Mouse (Mus musculus): ENCODE measurements around the gene Kcna2. TPM values are rescaled to one million over a fixed set of nuclear protein-coding genes. Genes with fewer than 3 reads are reported as not detected.
A peak's percentile ranks its signal among the peaks of the same experiment; 100 is the strongest.

Kcna2 gene
- total RNA-seq (2012; rRNA removed) (not detected in 2 replicates), total RNA-seq (2014; rRNA removed) (not detected in 2 replicates), polyA plus RNA-seq (2012; ENCODE audit: insufficient read length, low read depth) (not detected in 2 replicates)

DNA sequence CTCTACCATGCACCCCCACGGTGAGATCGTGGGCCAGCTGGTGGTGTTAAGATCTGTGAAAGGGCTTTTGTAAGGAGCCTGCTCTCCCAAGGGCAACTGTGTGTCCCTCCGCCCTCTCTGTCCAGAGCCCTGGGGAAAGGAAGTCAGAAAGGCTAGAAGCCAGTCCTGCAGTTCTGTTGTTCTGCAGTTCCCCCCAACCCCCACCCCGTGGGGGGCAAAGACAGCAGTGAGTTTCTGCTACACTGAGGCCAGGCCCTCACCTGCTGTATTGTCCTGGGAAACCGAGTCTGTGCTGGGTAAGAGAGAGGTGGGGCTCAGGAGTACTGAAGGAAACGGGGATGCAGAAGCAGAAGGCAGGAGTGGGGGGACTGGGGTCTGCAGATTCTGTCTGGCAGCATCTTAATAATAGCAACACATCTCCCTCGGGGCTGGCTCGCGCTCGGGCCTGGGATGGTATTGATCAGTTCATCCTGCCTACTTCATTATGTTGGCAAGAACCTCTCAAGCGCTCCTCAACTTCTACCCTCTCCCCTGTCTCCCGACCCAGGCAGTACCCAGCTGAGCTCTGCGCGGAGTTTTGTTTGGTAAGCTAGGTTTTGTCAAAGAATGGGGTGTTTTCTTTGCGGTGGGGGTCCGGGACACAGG, at the start of gene Kcna2:
Gene Kcna2, plus strand, starts transcription at position 336 of the 645 bp plus-strand sequence.
- Histone ChIP-seq H3K4me2 (ENCODE audit: insufficient read depth, low read depth, poor library complexity, severe bottlenecking) (peak within 1 kb of the TSS; percentile 27), H3K36me3 (replicated peaks in 1 of 2; ENCODE audit: control insufficient read depth in 1 of 2, insufficient read depth in 1 of 2, low read length in 1 of 2) (no peaks in the 10 kb centered on the region), H3K9me3 (replicated peaks; ENCODE audit: low read length) (peaks cover 3% of the 10 kb centered on the region), H3K9ac (ENCODE audit: insufficient read depth, low read depth) (no peak within 1 kb of the TSS), H3K79me2 (replicated peaks; ENCODE audit: control insufficient read depth, extremely low read depth, insufficient read depth, poor library complexity, severe bottlenecking) (no peaks in the 10 kb centered on the region), H3K27me3 (replicated peaks) (no peaks in the 10 kb centered on the region), H3K4me1 (ENCODE audit: control insufficient read depth in 1 of 2, insufficient read depth in 2 of 2) (peaks cover 6 to 29% of the 10 kb centered on the region in 2 experiments), H3K27ac (ENCODE audit: insufficient read depth, low read depth) (no peak within 1 kb of the TSS), H3K4me3 (replicated peaks in 1 of 3; ENCODE audit: low read depth in 2 of 3, low read length in 2 of 3, poor library complexity in 1 of 3) (no peak within 1 kb of the TSS)
- TF ChIP-seq E2F4 (IDR thresholded peaks at IDR 0.05; ENCODE audit: insufficient replicate concordance, low read depth, low read length) (no peak), GABPA (IDR thresholded peaks at IDR 0.05; ENCODE audit: insufficient replicate concordance, low read depth, low read length) (no peak), USF1 (IDR thresholded peaks at IDR 0.05; ENCODE audit: low read depth, low read length) (no peak), MAFK (IDR thresholded peaks at IDR 0.05; ENCODE audit: insufficient replicate concordance, low read length) (no peak), USF2 (conservative IDR thresholded peaks at IDR 0.05; ENCODE audit: low read depth, low read length) (no peak), TCF12 (IDR thresholded peaks at IDR 0.05; ENCODE audit: low read depth, low read length) (no peak), POLR2A (IDR thresholded peaks at IDR 0.05; ENCODE audit: low read depth, low read length) (no peak)
- no peak for DNase-seq (ENCODE audit: extremely low read depth)
- in situ Hi-C loops (cut with MboI; ENCODE audit: low pct_ligation_motif_present, low pct_unique_long_range_greater_than_20kb, low sequenced_read_pairs) = no loop called here
- dilution Hi-C loops (cut with MboI; ENCODE audit: extremely low pct_ligation_motif_present, extremely low pct_unique_long_range_greater_than_20kb, low sequenced_read_pairs) = no loop called here

DNA sequence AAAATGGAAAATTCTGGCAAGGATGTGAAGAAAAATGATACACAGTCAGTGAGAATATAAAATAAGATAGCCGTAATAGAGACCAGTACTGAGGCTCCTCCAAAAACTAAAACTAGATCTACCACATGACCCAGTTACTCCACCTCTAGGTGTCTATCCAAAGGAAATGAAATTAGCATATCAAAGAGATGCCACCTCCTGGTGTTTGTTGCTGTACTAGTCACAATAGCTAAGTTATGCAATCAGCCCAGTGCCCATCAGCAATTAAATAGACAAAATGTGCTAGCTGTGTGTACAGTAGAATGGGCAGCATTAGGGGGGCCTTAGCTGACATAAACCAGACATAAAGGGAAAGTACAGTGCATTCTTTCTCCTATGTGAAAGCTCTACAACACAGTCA, 39.5 kb upstream of the Kcna2 start:
- Histone ChIP-seq H3K4me1 (ENCODE audit: control insufficient read depth in 1 of 2, insufficient read depth in 2 of 2) (no peaks in the 10 kb centered on the region), H3K4me2 (ENCODE audit: insufficient read depth, low read depth, poor library complexity, severe bottlenecking) (no peak overlapping the region), H3K36me3 (replicated peaks in 1 of 2; ENCODE audit: control insufficient read depth in 1 of 2, insufficient read depth in 1 of 2, low read length in 1 of 2) (no peaks in the 10 kb centered on the region), H3K9me3 (replicated peaks; ENCODE audit: low read length) (no peaks in the 10 kb centered on the region), H3K27ac (ENCODE audit: insufficient read depth, low read depth) (no peak overlapping the region), H3K27me3 (replicated peaks) (no peaks in the 10 kb centered on the region), H3K79me2 (replicated peaks; ENCODE audit: control insufficient read depth, extremely low read depth, insufficient read depth, poor library complexity, severe bottlenecking) (no peaks in the 10 kb centered on the region), H3K9ac (ENCODE audit: insufficient read depth, low read depth) (no peak overlapping the region), H3K4me3 (replicated peaks in 1 of 3; ENCODE audit: low read depth in 2 of 3, low read length in 2 of 3, poor library complexity in 1 of 3) (no peak overlapping the region)
- dilution Hi-C loops (cut with MboI; ENCODE audit: extremely low pct_ligation_motif_present, extremely low pct_unique_long_range_greater_than_20kb, low sequenced_read_pairs) (no loop called here), in situ Hi-C loops (cut with MboI; ENCODE audit: low pct_ligation_motif_present, low pct_unique_long_range_greater_than_20kb, low sequenced_read_pairs) (no loop called here)
- DNase-seq (ENCODE audit: extremely low read depth) = no peak
- no peak for TF ChIP-seq USF1 (IDR thresholded peaks at IDR 0.05; ENCODE audit: low read depth, low read length)
- no peak for TF ChIP-seq JUND (conservative IDR thresholded peaks at IDR 0.05; ENCODE audit: low read depth, low read length)
- TF ChIP-seq RAD21 (IDR thresholded peaks at IDR 0.05; ENCODE audit: low read depth, low read length) = no peak
- no peak for TF ChIP-seq IRF4 (IDR thresholded peaks at IDR 0.05; ENCODE audit: low read depth, low read length)
- no peak for TF ChIP-seq E2F4 (IDR thresholded peaks at IDR 0.05; ENCODE audit: insufficient replicate concordance, low read depth, low read length)
- TF ChIP-seq RCOR1 (conservative IDR thresholded peaks at IDR 0.05; ENCODE audit: low read depth, low read length) = no peak
- TF ChIP-seq NELFE (IDR thresholded peaks at IDR 0.05; ENCODE audit: low read depth, low read length) = no peak
- no peak for TF ChIP-seq ZMIZ1 (IDR thresholded peaks at IDR 0.05; ENCODE audit: low read depth, low read length)
- TF ChIP-seq HCFC1 (IDR thresholded peaks at IDR 0.05; ENCODE audit: low read depth, low read length) = no peak
- TF ChIP-seq ETS1 (conservative IDR thresholded peaks at IDR 0.05; ENCODE audit: low read depth, low read length) = no peak
- TF ChIP-seq ZKSCAN1 (IDR thresholded peaks at IDR 0.05; ENCODE audit: borderline replicate concordance, low read depth, low read length) = no peak
- TF ChIP-seq MXI1 (IDR thresholded peaks at IDR 0.05; ENCODE audit: low read depth, low read length) = no peak
- no peak for TF ChIP-seq ELF1 (IDR thresholded peaks at IDR 0.05; ENCODE audit: low read depth, low read length)
- no peak for TF ChIP-seq USF2 (conservative IDR thresholded peaks at IDR 0.05; ENCODE audit: low read depth, low read length)
- TF ChIP-seq MYC (IDR thresholded peaks at IDR 0.05; ENCODE audit: low read depth, low read length) = no peak
- no peak for TF ChIP-seq CTCF (conservative IDR thresholded peaks at IDR 0.05 in 1 of 2, IDR thresholded peaks at IDR 0.05 in 1 of 2; ENCODE audit: low read depth in 2 of 2, low read length in 2 of 2)
- no peak for TF ChIP-seq TCF12 (IDR thresholded peaks at IDR 0.05; ENCODE audit: low read depth, low read length)

All from CH12.LX (cell line).